Mouse (Mus musculus) fat pad, adult 2 months (tissue): ENCODE results near the gene Atp2a1.

Source experiments
- DNase-seq: peaks from one replicate; pipeline ENCODE4 v3.0.0-alpha.2; 2011; ENCODE audit warnings: low read depth, low spot score; ENCODE audit errors: extremely low read depth

The Atp2a1 gene

GRCm38 (mm10) chr7:126453861-126454260, 9.0 kb downstream of the Atp2a1 start:
- no peak for DNase-seq

DNA sequence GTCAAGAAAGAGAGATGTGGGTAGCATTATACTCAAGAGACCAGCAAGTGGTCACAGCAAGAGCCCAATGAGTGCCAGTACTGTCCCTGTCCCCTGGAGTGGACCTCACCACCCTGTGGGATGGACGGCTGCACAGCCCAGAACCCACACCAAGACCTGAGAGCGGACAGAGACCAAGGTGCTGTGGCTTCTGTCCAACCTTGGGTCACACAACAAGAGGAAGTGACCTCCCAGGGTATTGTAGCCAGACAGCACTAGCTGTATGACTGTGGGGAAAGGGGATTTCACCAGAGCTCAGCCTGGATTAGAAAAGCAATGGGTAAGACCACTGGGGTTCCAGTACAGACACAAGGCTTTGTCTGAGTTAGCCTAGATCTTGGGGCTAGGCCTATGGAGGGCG, 10.7 kb downstream of the Atp2a1 start:
- no peak for DNase-seq

DNA sequence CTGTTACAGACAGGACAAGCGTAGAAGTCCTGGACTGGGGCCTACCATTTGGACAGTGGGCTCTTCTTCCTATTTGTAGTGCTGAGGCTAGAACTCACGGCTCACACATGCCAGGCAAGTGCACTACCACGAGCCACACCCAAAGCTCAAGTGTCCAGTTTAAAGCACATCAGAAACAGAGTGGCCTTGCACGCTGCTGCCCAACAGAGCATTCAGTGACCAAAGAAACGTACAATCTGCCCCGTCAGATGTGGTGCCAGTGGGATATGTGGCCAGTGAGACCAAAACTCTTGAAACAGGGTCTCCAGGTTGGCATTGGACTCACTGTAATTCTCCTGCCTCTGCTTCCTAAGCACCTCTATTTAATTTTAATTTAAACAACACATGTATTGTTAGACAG, 12.3 kb downstream of the Atp2a1 start:
- no peak for DNase-seq

DNA sequence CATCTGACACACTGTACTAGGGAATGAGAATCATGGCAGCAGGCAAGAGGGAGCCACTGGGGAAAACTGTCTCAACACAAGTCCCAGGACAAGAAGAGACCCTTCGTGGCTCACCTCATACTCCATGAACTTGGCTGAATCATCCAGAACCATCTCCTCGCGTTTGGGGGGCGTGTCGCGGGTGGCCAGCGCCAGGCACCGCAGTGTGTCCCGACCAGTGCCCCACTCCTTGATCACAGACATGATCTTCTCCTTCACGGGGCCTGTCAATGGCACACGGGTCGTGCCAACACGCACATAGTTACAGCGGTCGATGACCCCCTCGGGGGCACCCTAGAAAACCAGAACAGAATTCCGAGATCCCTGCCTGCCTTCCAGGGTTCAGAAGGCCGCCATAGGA, 12.9 kb downstream of the Atp2a1 start:
- no peak for DNase-seq

DNA sequence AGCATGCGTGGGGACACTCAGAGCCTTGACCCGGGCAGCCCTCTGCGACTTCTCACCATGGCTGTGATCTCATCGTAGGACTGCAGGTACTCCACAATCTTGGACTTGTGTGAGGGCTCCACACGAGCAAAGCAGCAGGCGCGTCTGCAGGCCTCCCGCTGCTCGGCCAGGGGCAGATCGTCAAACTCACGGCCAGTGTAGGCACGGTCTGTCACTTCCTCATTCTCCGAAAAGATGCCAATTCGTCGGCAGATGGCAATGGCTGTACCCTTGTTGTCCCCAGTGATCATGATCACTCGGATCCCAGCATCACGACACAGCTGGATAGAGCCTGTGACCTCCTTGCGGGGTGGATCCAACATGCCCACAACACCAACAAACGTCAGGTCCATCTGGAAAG, 14.4 kb downstream of the Atp2a1 start:
- no peak for DNase-seq

DNA sequence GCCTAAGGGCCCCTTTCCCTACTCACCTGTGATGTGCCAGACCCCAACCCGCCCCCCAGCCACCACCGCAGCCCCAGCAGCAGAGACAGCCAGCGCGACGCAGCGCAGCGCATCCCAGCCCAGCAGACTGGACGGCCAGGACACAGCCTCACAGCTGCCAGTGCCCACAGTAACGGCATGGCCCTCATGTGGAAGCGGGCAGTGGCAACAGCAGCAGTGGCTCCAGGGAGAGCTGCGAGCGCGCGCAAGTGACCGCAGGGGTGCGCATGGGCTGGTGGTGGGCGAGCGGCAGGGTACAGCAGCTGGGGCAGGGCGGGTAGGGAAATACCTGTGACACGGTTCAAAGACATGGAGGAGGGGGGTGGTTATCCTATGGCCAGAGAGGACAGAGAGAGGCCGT, 16.7 kb downstream of the Atp2a1 start:
- no peak for DNase-seq

DNA sequence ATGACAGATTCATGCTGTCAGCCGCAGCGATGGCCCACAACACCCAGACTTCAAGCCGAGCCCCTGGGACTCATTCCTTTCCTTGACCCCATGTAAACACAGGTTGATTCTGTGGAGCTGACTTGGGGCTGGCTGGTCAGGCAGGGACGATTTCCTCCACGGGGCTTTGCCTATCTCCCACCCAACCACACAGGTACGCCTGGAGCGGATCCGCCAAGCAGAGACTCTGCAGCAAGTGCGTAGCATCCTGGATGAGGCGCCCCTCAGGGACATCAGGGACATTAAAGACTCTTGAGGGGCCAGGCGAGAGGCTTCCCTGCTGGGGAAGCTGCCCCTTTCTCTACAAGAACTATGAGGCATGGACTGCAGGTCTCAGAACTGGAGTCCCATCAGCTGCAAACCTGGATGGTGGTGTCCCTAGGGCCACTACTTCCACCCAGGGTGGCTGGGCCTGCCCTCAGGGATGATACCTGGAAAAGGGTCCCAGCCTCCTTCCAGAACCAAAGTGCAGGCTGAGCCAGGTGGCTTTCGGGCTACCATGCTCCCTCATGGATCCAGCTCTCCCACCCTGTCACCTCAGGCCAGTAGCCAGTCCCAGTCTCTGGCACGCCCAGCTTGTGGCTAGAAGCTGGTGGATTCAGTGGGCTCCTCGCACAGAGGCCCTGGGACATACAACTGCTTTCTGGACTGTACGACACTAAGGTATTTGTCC, 17.6 kb downstream of the Atp2a1 start:
- DNase-seq, result no peak

DNA sequence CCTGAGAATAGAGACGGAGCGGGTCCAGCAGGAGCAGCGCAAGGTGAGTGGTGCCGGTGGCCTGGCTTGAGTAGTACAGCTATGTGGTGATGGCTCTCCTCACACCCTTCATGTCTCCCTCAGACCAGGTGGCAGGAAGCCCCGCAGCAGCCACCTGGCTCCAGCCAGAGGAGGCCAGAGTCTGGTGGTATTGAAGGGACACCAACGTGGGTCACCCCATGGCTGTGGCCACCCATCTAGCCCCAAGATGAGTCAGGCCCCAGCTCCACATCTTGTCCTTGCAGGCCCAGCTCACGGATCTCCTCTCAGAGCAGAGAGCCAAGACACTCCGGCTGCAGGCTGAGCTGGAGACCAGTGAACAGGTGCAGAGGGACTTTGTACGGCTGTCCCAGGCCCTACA, 18.4 kb downstream of the Atp2a1 start:
- no peak for DNase-seq

DNA sequence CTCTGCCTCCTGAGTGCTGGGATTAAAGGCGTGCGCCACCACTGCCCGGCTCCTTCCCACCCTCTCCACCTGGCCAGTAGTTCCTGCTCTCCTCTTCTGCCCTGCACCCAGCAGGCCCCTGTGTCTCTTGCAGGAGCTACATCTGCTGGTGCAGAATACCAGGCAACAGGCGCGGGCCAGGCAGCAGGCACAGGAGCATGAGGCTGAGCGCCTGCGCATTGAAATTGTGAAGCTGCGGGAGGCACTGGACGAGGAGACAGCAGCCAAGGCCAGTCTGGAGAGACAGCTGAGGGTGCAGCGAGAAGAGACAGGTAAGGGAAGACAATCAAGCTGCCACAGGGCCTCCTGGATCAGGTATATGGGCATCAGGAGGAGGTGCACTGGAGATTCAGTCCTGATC, 18.9 kb downstream of the Atp2a1 start:
- DNase-seq, result no peak

- DNase-seq, result no peak
These were observed 22.8 kb downstream of the Atp2a1 start for GRCm38 (mm10) chr7:126440134-126440533.

GRCm38 (mm10) chr7:126436851-126437250, 26.1 kb downstream of the Atp2a1 start:
- no peak for DNase-seq

- DNase-seq, result no peak
These were observed 27.1 kb downstream of the Atp2a1 start for GRCm38 (mm10) chr7:126435801-126436200.

DNA sequence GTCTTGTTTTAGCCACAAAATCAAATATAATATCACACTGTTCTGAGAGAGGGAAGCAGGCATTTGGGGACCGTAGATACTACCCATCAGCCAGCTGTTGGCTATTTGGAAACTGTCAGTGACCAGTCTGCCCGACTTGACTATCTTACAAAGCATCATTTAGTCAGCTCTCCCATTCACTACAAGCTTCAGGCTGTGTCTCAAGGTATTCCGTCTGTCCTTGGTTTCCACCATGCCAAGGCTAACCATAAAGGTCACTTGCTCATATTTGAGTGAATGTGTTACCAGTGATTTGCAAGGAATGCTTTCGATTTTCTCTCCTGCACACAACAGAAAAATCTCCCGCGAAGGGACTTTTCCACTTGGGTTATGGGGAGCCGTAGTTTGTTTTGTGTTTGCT, 28.2 kb downstream of the Atp2a1 start:
- DNase-seq, result no peak

DNA sequence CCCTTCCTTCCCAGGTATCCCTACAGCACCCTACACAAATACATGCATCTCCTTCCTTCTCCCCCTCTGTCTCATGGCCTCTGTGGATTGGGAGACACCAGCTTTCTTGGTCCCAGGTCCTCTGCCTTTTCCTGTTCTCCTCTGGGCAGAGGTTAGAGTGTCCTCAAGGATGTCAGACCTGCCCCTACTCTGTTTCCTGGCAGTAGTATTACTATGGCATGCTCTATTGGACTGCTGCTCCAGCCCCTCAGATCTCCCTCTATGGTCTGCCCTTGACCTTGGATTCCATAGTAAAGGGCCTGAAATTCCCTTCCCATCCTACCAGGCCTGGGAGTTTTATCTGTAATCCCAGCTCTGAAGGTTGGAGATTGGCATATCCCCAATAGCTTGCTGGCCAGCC, 32.7 kb downstream of the Atp2a1 start:
- no peak for DNase-seq

DNA sequence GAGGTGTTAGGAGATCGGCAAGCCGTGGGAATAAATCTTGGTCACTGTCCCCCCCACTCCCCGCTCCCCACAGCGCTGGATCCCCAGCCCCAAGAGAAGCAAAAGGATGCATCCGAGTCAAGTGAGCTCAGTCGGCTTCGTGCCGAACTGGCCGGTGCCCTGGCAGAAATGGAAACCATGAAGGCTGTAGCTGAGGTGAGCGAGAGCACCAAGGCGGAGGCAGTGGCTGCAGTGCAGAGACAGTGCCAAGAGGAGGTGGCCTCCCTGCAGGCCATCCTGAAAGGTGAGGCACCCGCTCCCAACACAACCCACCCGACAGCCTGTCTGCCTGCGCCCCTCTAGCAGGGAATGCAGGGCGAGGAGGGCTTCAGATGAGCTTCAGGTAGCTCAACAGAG, 33.4 kb downstream of the Atp2a1 start:
- no peak for DNase-seq

DNA sequence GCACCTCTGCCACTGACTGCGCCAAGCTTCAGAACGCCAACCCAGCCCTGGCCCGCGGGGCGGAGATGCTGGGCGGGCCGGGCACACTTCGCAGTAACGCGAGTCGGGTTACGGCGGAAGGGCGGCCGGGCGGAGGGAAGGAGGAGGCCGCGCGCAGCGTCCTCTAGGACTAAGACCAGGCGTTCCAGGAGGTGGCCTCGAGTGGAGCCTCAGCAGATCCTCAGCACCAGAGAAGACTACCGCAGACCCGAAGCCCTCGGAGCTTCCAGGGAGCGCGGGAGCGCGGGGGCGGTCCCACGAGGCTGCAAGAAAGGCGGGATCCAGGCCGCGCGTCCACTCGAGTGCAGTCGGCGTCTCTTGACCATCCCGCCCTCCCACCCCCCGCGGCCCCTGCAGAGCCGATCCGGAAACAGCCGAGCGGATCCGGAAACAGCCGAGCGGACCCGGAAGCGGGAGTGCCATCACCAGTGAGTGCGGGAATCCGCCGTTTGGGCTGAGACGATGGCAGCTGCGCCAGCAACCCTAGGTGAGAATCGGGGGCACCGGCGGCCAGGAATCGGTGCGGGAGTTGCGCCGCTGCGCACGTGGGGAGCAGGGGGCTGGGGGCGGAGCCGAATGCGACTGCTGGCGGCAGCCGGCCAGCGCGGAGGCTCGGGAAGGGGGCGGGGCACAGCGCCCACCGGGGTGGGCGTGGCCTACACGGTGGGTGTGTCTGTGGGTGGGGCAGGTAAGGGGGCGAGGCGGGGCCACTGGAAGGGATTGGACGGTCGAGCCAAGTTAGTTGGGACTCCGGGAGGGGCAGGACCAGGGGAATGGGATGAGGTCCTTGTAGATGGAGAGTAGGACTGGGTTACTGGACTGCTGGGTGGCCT, 34.0 kb downstream of the Atp2a1 start, which contains the start of gene Rabep2:
Rabep2 (plus strand) TSS at position 129 of the 872 bp plus-strand sequence.
- no peak for DNase-seq

- no peak for DNase-seq
These were observed 34.8 kb downstream of the Atp2a1 start for GRCm38 (mm10) chr7:126428154-126428553.

DNA sequence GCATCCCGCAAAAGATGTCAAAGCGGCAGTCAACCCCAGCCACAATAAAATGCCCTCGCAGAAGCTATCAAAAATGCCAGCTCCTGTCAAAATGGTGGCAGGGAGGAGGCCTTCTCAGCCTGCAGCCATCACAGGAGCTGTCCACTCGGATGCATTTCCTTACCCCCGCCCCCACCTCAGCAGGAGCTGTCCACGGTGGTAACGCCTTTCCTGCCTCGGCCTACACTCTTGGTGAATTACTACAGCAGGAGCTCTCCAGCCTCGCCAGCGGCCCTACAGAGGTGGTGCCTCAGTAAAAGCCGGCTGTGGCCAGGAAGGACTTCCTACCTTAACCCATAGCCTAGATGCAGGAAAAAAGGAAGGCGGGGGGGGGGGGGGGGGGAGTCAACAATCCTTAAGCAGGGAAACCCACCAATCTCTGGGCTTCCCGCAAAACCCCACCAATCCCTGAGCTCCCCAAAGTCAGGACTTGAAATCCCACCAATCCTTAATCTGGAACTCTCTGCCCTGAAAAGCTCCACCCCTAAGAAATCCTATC, 35.5 kb downstream of the Atp2a1 start:
- DNase-seq, result no peak

- no peak for DNase-seq
These were observed 38.7 kb downstream of the Atp2a1 start for GRCm38 (mm10) chr7:126424161-126424560.

DNA sequence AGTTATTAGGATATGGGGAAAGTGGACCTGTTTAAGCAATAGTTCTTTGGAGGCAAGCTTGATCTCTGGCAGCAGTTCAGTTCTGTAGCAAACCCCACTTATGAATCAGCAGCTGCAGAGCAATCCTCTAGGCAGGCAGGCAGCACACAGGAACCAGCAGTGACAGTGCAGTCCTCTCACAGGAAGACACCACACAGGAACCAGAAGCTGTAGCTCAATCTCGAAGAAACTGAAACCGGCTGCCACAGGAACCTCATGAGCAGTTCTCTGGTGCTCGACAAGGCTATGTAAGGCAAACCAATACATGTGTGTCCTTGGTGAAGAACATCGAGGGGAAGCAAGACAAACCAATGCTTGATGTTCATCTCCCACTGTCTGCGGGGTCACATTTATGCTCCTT, 41.2 kb downstream of the Atp2a1 start:
- no peak for DNase-seq

DNA sequence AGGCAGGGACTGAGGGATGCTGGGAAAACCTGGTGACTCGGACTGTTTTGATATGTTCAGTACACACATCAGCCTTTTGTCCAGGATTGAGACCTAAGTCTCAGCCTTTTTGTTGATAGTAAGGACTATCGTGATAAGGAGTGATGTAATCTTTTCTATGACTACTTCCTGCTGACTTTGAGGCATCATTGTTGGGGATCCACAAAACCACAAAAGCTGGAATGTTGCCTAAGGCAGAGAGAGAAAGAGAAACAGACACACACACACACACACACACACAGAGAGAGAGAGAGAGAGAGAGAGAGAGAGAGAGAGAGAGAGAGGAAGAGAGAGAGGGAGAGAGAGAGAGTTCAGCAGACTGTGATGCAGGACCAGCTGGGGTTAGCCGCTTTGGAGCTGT, 44.4 kb downstream of the Atp2a1 start:
- DNase-seq, result no peak

GRCm38 (mm10) chr7:126417606-126418005, 45.3 kb downstream of the Atp2a1 start:
- no peak for DNase-seq
